ENCODE assay signal across 16 mouse cellular contexts in genomic region chr2:121630286-121630685, GRCm38 (mm10).
A peak's percentile ranks its signal among the peaks of the same experiment; 100 is the strongest.
DNase-seq lines count a peak whose midpoint lies in the region.
"Had no signal": no experiment of that assay in that cellular context is flagged by ENCODE, and none has a peak within 500 bp of the region (broad histone marks: within the 10 kb centered on the region; RNA-seq: fewer than 3 reads in every experiment).

No protein-coding gene starts in this region.

- peak; percentile 68 for DNase-seq in retina, embryonic 14.5 days (ENCODE audit: low spot score)
- DNase-seq in retina, postnatal 1 day: peak; percentile 63
- peak; percentile 3 for DNase-seq in skeletal muscle tissue, adult 2 months (ENCODE audit: low read depth, low spot score)
- no peak for DNase-seq in frontal cortex, postnatal 14 days (ENCODE audit: low spot score in 2 of 2)
- no peak for DNase-seq in cerebellum, adult 9-11 months
- no peak for DNase-seq in cerebellum, postnatal 25 days
- DNase-seq: adrenal gland, adult 2 months; adrenal gland, adult 8-10 months; adrenal gland, postnatal 10 days; adrenal gland, postnatal 14 days; adrenal gland, postnatal 25 days; adrenal gland, postnatal 36 days; B cell, adult 2 months; cerebellum, adult 11 months; cerebellum, adult 11-12 months; cerebellum, adult 18-20 months had no signal

Comparison
In these comparisons a context has a peak if more than half of its experiments do, and no peak if none do; other contexts are left out.
1. DNase-seq: peak in retina, embryonic 14.5 days (single experiment), retina, postnatal 1 day (single experiment) and skeletal muscle tissue, adult 2 months (single experiment); none in frontal cortex, postnatal 14 days (0 of 2), cerebellum, adult 9-11 months (single experiment) and cerebellum, postnatal 25 days (0 of 2).